Mouse (Mus musculus): ENCODE data around the gene Arl8b. TPM values are rescaled to one million over a fixed set of nuclear protein-coding genes. Genes with fewer than 3 reads are reported as not detected.

The Arl8b gene
- polyA plus RNA-seq, 1 experiment from 2014 or later: 82.6 TPM

DNA sequence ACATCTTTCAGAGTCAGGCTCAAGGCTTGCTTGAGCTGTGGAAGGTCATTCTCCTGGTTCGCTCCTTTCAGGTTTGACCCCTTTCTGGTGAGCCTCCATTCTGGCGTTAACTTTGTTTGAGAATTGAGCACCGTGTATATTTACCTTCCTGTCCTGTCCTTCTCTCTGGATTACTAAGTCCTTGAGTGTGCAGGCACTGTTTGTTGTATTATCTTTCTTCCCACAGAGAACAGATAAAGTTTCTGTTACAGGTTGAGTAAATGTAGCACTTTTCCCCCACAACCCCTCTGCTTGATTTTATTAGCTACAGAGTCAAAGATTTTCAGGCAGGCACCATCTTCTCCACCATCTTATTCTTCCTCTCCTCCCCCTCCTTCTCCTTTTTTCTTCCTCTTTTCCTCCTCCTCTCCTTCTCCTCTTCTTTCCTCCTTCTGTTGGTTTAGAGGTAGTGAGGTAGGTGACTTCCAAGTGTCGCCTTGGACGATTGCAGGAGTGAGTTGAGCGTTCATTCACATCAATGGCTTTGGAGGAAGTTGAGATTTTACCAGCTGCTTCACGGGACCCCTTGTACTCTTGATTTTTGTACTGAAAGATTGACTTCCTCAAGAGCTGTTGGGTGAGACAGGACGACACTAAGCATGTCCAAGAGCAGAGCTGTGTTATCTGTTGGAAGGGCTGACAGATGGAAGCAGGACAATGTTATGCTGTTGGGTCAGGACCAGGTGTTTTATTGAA, 51.2 kb downstream of the Arl8b start:
- no peak overlapping the region for H3K9ac ChIP-seq (replicated peaks; ENCODE audit: low read depth, low read length)
- 58% methylated on average over 8 of the region's 8 CpGs for WGBS
- H3K4me1 ChIP-seq (ENCODE audit: control insufficient read depth, insufficient read depth, low read length): peaks cover 7% of the 10 kb centered on the region; the same call in 1 of the 2 replicates
- no peaks in the 10 kb centered on the region for H3K27me3 ChIP-seq (ENCODE audit: control insufficient read depth, insufficient read depth, low read length)
- H3K36me3 ChIP-seq (ENCODE audit: control insufficient read depth, insufficient read depth, low read length): peaks cover 4% of the 10 kb centered on the region; the same call in 1 of the 2 replicates
- no peak overlapping the region for H3K4me3 ChIP-seq (ENCODE audit: low read depth, low read length)
- H3K27ac ChIP-seq (ENCODE audit: low read length): peak overlapping the region; percentile 23; the same call in 1 of the 2 replicates
- no peaks in the 10 kb centered on the region for H3K9me3 ChIP-seq (ENCODE audit: control insufficient read depth, low read depth, low read length)
- peak; percentile 66 for ATAC-seq (ENCODE audit: insufficient number of reproducible peaks, insufficient read depth, low FRiP score, low read depth)
- no peak overlapping the region for H3K4me2 ChIP-seq (replicated peaks; ENCODE audit: low read depth, low read length)

DNA sequence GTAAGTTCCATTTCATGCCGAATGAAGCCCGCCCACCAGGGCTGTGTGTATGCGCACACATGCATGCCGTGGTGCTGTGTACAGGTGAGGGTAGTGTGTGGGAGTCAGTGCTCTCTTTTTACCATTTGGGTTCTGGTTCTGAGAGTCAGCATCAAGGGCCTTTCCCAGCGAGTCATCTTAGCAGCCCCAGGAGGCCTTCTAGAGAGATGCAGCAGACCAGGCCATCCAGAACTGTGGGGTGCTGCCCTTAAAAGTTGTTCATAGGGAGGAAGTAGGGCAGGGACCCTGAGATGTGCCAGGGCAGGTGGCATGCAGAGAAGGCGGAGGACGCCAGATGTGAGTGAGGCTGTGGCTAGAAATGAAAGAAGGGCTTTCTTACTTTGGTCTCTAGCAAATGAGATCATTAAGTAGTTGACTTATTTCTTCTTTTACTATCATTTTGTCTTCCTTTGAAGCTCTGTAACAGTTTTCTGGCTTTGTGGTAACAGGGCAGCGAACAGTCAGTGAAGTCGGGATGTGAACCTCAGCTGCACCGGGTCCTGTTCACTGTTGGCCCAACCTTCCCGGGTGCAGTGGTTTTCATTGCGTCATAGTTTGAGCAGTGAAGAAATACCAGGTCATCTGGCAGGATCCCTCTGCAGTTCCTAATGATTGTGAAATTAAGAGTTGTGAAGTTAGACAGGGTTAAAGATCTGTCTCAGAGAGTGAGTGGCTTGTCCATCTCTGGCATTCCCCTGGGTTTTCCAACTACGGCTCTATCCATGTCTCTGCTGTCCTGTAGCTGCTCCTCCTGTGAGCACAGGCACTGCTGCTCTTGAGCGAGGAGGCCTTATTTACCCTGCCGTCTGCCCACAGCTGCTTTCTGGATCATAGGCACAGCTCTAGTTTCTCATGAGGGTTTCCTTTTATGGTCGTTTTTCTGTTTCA, 53.1 kb downstream of the Arl8b start:
- peaks cover 7% of the 10 kb centered on the region for H3K36me3 ChIP-seq (ENCODE audit: control insufficient read depth, insufficient read depth, low read length)
- no peak overlapping the region for H3K4me3 ChIP-seq (ENCODE audit: low read depth, low read length)
- H3K4me1 ChIP-seq (ENCODE audit: control insufficient read depth, insufficient read depth, low read length): no peaks in the 10 kb centered on the region
- H3K9me3 ChIP-seq (ENCODE audit: control insufficient read depth, low read depth, low read length): no peaks in the 10 kb centered on the region
- 74% methylated on average over 16 of the region's 16 CpGs for WGBS
- H3K4me2 ChIP-seq (replicated peaks; ENCODE audit: low read depth, low read length): no peak overlapping the region
- H3K27ac ChIP-seq (ENCODE audit: low read length): peak overlapping the region; percentile 17; the same call in 1 of the 2 replicates
- no peaks in the 10 kb centered on the region for H3K27me3 ChIP-seq (ENCODE audit: control insufficient read depth, insufficient read depth, low read length)
- no peak overlapping the region for H3K9ac ChIP-seq (replicated peaks; ENCODE audit: low read depth, low read length)
- ATAC-seq (ENCODE audit: insufficient number of reproducible peaks, insufficient read depth, low FRiP score, low read depth): peak; percentile 35; the same call in 1 of the 2 replicates

DNA sequence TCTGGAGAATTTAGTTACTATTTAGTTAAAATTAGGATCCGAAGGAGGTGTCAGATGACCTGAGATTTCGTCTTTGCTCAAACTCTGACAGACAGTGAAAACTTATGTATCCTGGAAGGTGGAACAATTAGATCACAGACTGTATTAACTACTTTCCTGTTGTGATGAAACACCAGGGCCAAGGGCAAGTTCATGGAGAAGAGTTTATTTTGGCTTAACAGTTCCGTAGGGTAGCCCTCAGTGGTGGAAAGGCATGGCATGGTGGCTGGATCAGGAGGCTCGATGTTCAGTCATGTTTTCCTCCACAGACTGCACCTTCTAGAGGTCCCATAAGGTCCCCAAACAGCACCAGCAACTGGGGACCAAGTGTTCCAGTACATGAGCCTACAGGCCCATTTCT, 54.2 kb downstream of the Arl8b start:
- Histone ChIP-seq H3K27ac (ENCODE audit: low read length) (no peak overlapping the region), H3K36me3 (ENCODE audit: control insufficient read depth, insufficient read depth, low read length) (peaks cover 13% of the 10 kb centered on the region), H3K27me3 (ENCODE audit: control insufficient read depth, insufficient read depth, low read length) (no peaks in the 10 kb centered on the region), H3K9me3 (ENCODE audit: control insufficient read depth, low read depth, low read length) (no peaks in the 10 kb centered on the region), H3K9ac (replicated peaks; ENCODE audit: low read depth, low read length) (no peak overlapping the region), H3K4me2 (replicated peaks; ENCODE audit: low read depth, low read length) (no peak overlapping the region), H3K4me3 (ENCODE audit: low read depth, low read length) (no peak overlapping the region), H3K4me1 (ENCODE audit: control insufficient read depth, insufficient read depth, low read length) (no peaks in the 10 kb centered on the region)
- ATAC-seq (ENCODE audit: insufficient number of reproducible peaks, insufficient read depth, low FRiP score, low read depth): no peak
- WGBS: 84% methylated on average over 4 of the region's 4 CpGs

DNA sequence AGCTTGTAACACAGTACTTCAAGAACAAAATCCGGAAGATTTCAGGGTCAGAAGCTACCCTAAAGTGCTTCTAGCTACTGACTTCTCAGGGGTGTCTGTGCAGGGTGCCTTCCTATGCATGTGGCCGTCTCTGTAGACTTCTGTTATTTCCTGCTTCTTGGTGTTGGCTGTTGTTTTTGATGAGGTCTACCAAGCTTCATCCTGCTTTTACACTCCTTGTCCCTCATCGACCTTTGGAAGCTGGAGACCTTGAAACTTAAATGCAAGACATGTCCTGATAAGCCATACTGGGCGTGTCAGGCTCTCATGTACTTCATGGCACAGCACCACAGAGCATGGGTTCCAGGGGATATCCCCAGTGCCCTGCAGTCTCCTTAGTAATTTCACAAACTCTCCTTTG, 55.1 kb downstream of the Arl8b start:
- ATAC-seq (ENCODE audit: insufficient number of reproducible peaks, insufficient read depth, low FRiP score, low read depth): no peak
- Histone ChIP-seq H3K27me3 (ENCODE audit: control insufficient read depth, insufficient read depth, low read length) (no peaks in the 10 kb centered on the region), H3K9ac (replicated peaks; ENCODE audit: low read depth, low read length) (no peak overlapping the region), H3K4me3 (ENCODE audit: low read depth, low read length) (no peak overlapping the region), H3K9me3 (ENCODE audit: control insufficient read depth, low read depth, low read length) (no peaks in the 10 kb centered on the region), H3K4me2 (replicated peaks; ENCODE audit: low read depth, low read length) (no peak overlapping the region), H3K36me3 (ENCODE audit: control insufficient read depth, insufficient read depth, low read length) (peaks cover 13% of the 10 kb centered on the region), H3K27ac (ENCODE audit: low read length) (no peak overlapping the region), H3K4me1 (ENCODE audit: control insufficient read depth, insufficient read depth, low read length) (no peaks in the 10 kb centered on the region)
- WGBS: 86% methylated on average over 4 of the region's 4 CpGs

DNA sequence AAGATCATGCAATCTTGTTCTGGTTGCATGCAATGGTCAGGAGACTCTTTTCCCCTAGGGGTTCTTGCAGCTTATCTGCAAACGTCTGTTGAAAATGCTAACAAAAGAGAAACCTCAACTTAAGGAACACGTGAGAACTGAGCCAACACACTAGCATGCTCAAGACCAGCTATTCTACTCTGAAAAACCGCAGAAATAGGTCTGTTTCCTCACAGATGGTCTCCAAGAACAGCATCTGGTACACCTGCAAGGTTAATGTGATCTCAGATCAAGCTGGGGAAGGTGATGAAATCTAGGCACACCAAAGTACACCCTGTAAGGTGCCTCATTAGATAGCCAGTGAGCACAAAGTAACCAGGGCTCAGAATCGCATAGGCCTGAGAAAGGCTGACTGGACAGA, 56.5 kb downstream of the Arl8b start:
- Histone ChIP-seq H3K36me3 (ENCODE audit: control insufficient read depth, insufficient read depth, low read length) (peaks cover 22% of the 10 kb centered on the region), H3K4me2 (replicated peaks; ENCODE audit: low read depth, low read length) (no peak overlapping the region)

DNA sequence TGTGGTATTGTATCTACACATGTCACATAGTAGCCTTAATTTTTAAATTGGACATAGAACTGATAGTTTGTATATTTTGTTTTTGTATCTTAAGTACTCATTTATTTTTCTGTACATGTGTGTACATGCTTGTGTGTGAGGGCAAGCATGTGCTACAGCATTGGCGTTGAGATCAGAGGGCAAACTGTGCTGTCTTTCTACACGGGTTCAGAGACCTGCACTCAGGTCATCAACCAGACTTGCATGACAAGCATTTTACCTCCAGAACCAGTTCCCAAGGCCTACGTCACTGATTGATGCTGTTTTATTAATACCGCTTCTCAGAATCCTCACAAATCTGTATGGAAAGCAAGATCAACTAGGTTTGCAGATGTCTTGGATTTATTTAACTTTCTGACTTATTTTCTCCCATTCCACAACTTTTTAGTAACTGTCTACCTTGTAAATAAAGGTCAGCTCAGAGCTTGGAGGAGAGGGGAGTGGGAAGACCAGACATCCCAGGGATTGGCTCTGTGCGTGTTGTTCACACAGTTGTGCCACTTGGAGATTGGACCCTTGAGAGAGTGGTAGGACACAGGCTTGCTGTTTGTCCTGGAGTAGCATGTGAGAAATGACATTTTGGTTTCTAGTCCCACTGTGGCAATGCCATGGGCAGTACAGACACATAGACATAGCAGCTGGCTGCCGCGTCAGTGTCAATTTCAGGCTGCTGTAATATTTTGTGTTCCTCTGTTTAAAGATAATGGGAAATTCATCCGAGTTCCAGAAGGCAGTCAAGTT, 58.2 kb downstream of the Arl8b start:
- H3K9me3 ChIP-seq (ENCODE audit: control insufficient read depth, low read depth, low read length): no peaks in the 10 kb centered on the region
- ATAC-seq (ENCODE audit: insufficient number of reproducible peaks, insufficient read depth, low FRiP score, low read depth): no peak
- H3K4me3 ChIP-seq (ENCODE audit: low read depth, low read length): no peak overlapping the region
- H3K27ac ChIP-seq (ENCODE audit: low read length): no peak overlapping the region
- no peak overlapping the region for H3K9ac ChIP-seq (replicated peaks; ENCODE audit: low read depth, low read length)
- H3K4me2 ChIP-seq (replicated peaks; ENCODE audit: low read depth, low read length): no peak overlapping the region
- no peaks in the 10 kb centered on the region for H3K27me3 ChIP-seq (ENCODE audit: control insufficient read depth, insufficient read depth, low read length)
- 94% methylated on average over 8 of the region's 8 CpGs for WGBS
- H3K36me3 ChIP-seq (ENCODE audit: control insufficient read depth, insufficient read depth, low read length): peaks cover 31% of the 10 kb centered on the region
- H3K4me1 ChIP-seq (ENCODE audit: control insufficient read depth, insufficient read depth, low read length): no peaks in the 10 kb centered on the region

More for the DNA sequence above, 56.5 kb downstream of the Arl8b start:
- WGBS: 87% methylated on average over 4 of the region's 4 CpGs
- H3K4me3 ChIP-seq (ENCODE audit: low read depth, low read length): no peak overlapping the region
- H3K9me3 ChIP-seq (ENCODE audit: control insufficient read depth, low read depth, low read length): no peaks in the 10 kb centered on the region
- H3K27ac ChIP-seq (ENCODE audit: low read length): no peak overlapping the region
- no peaks in the 10 kb centered on the region for H3K4me1 ChIP-seq (ENCODE audit: control insufficient read depth, insufficient read depth, low read length)
- H3K27me3 ChIP-seq (ENCODE audit: control insufficient read depth, insufficient read depth, low read length): no peaks in the 10 kb centered on the region
- ATAC-seq (ENCODE audit: insufficient number of reproducible peaks, insufficient read depth, low FRiP score, low read depth): no peak
- H3K9ac ChIP-seq (replicated peaks; ENCODE audit: low read depth, low read length): no peak overlapping the region

DNA sequence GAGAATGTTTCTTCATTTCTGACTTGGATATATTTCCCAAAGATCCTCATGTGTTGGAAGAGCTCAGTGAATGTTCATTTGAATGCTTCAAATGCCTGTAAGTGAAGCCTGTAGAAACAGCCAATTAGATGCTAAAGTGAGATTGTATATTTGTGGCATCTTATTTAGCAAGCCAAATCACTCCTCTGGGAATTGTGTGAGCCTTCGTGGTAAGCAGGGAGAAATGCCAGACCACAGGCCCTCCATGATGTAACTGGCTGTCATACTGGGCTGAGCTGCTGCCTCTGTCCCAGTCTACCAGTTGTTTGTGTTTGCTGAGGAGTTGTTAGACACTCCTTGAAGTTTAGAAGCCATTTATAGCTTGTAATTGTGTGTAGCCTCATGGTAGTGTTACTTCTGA, 60.8 kb downstream of the Arl8b start:
- Histone ChIP-seq H3K4me1 (ENCODE audit: control insufficient read depth, insufficient read depth, low read length) (no peaks in the 10 kb centered on the region), H3K27ac (ENCODE audit: low read length) (no peak overlapping the region), H3K4me2 (replicated peaks; ENCODE audit: low read depth, low read length) (no peak overlapping the region), H3K9me3 (ENCODE audit: control insufficient read depth, low read depth, low read length) (no peaks in the 10 kb centered on the region), H3K27me3 (ENCODE audit: control insufficient read depth, insufficient read depth, low read length) (no peaks in the 10 kb centered on the region), H3K9ac (replicated peaks; ENCODE audit: low read depth, low read length) (no peak overlapping the region), H3K4me3 (ENCODE audit: low read depth, low read length) (no peak overlapping the region), H3K36me3 (ENCODE audit: control insufficient read depth, insufficient read depth, low read length) (peaks cover 33% of the 10 kb centered on the region)
- WGBS: 91% methylated on average over 1 of the region's 1 CpGs
- ATAC-seq (ENCODE audit: insufficient number of reproducible peaks, insufficient read depth, low FRiP score, low read depth): no peak

DNA sequence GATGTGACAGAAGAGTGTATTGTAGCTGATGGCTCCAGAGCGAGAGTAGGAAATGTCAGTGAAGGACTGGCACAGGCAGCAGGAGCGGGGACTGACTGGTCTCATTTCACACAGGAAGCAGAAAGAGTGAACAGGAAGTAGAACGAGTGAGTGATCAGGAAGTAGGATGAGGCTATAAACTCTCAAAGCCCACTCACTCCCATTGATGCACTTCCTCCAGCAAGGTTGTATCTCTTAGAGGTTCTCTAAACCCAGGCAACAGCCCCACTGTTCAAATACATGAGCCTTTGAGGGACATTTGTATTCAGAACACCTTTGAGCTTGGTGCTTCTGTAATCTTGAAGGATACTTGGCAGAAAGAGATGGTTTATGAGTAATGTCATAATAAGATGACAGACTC, 61.2 kb downstream of the Arl8b start:
- Histone ChIP-seq H3K27ac (ENCODE audit: low read length) (no peak overlapping the region), H3K27me3 (ENCODE audit: control insufficient read depth, insufficient read depth, low read length) (no peaks in the 10 kb centered on the region), H3K9ac (replicated peaks; ENCODE audit: low read depth, low read length) (no peak overlapping the region), H3K4me1 (ENCODE audit: control insufficient read depth, insufficient read depth, low read length) (no peaks in the 10 kb centered on the region), H3K4me3 (ENCODE audit: low read depth, low read length) (no peak overlapping the region), H3K9me3 (ENCODE audit: control insufficient read depth, low read depth, low read length) (no peaks in the 10 kb centered on the region), H3K4me2 (replicated peaks; ENCODE audit: low read depth, low read length) (no peak overlapping the region), H3K36me3 (ENCODE audit: control insufficient read depth, insufficient read depth, low read length) (peaks cover 33% of the 10 kb centered on the region)
- WGBS: 82% methylated on average over 3 of the region's 3 CpGs
- no peak for ATAC-seq (ENCODE audit: insufficient number of reproducible peaks, insufficient read depth, low FRiP score, low read depth)

Measured in stomach, embryonic 14.5 days (tissue).